Mouse (Mus musculus) testis, postnatal 10 days (tissue): ENCODE data around the gene Ccn5.

ENCODE experiments used
- DNase-seq: peaks from one replicate; pipeline ENCODE4 v3.0.0; 2021; ENCODE audit warnings: low spot score

Ccn5 gene

DNA sequence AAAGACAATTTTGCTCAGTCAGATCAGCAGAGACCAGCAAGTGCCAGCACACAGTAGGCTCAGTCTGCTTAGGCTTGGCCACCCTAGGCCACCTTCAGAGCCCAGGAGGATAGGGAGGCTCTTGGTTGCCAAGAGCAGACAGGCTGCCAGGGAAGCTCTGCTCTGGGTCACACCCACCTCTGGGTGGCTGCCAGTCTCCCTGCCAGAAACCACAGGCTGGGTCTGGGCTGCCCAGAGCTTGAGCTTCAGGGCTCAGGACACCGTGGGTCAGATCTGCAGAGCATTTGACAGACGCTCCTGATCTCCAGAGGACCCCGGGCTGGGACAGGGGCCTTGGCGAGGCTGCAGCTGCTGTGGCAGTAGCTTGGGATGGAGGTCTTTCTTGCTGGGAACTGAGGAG lies at the start of gene Ccn5:
TSS of gene Ccn5 (plus strand) at position 255 of the 400 bp plus-strand sequence.
- peak; percentile 83 for DNase-seq

DNA sequence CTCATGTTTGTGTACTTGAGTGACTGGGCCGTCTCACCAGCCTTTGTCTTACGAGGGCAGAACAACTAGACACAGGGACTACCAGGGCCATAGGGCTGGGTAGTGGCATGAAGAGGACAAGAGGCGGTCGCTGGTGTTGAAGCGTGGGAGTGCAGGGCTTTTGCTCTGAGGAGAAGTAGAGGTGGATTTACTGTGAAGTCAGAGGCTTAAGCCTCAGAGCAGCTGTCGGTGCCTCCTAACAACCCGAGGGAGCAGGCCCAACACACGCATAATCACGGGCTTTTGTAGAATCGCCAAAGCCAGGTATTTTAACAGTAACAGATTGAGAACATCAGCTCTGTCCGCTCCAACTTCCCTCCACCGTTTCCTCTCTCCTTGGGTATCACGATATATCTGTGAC lies 44.0 kb upstream of the Ccn5 start:
- DNase-seq, result no peak

DNA sequence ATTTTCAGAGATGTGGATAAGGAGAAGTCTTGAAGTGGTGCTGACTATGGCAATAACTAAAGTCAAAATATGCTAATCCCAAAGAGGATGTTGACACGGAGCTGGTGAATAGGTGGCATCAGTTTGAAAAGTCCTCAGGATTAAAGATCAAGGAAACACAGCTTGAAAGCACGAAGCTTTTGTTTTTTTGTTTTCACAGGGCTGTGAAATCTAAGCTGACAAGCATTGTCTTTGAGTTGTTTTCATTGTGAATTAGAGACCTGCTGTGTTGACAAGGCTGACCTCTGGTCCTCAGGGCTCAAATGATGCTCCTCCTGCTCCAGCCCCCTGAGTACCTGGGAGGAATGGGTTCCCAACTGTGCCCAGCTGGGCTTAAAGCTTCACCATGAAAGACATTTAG lies 43.6 kb upstream of the Ccn5 start:
- DNase-seq, result no peak

DNA sequence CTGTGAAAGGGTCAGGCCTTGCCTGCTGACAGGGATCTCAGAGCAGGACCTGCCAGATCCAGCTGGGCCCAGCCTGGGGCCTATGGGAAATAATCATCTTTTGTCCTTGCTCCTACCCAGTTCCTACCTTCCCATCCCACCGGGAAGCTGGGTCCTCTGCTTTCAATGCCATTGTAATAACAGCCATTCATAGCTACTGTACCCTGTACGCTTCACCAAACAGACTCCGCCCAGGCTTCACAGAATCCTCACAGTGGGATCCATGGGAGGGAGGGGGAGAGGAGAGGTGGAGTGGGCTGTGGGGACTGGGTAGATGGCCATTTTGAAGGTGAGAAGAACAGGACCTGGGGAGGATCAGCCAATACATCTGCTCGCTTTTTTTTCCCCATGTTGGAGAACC lies 41.8 kb upstream of the Ccn5 start:
- DNase-seq, result no peak

DNA sequence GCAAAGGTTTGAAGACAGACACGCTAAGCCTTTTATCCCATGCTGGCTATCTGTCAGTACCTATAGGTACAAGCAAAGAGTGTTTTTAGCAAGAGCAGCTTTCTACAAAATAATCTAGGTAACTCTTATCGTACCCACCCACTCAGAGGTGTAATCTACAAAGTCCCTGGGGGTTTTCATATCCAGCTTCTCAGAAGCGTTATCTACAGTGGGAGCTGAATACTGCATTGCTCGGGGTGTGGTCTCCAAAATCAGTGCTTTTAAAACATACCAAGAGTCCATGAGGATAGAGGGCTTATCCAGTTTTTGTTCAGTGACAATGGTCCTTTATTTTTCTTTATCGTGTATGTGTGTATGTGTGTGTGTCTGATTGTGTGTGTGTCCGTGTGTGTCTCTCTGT lies 37.3 kb upstream of the Ccn5 start:
- DNase-seq, result no peak

DNA sequence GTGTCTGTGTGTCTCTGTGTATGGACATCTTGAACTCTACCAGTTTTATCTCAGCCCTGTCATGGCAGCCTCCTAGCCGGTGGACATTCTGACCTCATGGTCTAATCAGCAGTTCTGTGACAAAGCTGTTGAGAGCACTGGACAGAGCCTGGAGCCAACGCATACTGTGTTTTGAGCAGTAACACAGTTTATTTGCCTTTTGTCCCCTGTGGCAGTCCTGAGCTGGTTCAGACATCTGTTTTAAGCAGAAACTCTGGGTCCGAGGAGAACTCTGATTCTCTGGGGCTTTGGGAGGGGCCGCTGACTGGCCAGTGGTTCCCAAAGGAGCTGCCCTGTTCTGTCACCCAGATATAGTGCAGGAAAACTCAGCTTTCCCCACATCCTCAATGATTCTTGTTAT lies 36.8 kb upstream of the Ccn5 start:
- no peak for DNase-seq

DNA sequence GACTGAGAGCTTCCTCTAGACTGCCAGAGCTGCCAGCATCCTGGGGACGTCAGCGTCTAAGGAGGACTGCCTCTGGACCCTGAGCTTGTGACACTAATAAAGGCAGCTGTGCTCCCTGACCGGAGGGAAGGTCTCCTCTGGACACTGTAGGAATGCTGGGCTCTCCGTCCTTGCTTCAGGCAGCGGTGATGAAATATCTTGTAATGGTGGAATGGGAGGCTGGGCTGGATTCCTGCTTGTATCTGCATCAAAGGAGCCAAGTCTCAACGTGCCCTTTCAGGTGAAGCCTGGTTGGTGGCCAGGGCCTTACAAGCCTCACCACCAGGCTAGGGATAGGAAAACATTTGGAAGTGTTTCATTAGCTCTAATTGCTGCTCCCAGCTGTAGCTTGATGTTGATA lies 33.6 kb upstream of the Ccn5 start:
- no peak for DNase-seq

DNA sequence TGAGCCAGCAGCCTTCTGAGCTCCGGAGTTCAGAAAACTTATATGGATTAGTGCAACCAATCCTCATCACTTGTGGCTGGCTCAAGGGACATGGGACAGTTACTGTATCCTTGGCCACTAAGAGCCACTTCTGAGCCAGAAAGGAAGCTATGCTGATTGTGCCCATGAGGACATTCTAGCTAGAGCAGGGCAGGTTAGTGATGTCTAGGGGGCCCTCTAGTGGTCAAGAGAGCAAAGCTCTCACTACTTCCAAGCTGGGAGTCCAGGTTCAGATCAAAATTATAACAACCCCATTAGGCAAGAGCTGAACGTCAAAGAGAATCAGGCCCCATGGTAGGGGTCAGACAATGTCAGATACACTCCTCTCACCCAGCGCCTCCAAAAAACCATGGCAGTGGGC lies 33.0 kb upstream of the Ccn5 start:
- no peak for DNase-seq

DNA sequence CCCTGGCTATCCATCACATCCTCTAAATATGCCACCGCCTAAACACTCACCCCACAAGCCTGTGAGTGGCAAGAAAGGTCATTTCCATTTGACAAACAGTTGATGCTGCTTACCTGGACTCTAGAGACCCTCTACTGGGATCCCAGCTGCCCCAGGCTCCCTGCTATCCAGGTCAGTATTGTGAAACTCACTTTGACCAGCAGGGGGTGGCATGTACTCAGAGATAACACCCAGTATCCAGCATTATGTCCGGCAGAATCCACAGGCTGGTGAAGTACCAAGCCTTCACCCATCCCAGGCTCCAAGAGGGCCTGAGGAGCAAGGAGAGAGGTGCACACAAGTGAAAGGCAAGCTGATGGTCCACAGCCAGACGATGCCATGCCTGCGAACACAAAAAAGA lies 32.2 kb upstream of the Ccn5 start:
- DNase-seq, result peak; percentile 81

DNA sequence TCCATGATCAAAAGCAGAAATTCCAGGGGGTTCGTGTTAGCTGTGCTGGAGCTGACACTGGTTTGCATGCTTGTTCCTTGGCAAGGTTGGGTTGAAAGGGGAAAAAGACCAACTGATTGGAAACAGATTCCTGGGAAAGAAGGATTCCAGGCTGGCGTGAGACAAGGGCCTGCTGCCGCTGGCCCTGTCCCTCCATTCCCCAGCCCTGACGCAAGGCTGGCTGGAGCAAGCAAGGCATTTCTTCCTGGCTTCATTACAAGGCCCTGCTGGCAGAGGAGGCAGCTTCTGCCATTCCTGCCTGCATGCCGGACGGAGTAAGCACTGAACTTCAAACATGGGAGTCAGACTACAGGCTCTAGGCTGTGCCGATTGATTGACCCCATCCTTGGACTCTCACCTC lies 22.2 kb upstream of the Ccn5 start:
- DNase-seq, result no peak

DNA sequence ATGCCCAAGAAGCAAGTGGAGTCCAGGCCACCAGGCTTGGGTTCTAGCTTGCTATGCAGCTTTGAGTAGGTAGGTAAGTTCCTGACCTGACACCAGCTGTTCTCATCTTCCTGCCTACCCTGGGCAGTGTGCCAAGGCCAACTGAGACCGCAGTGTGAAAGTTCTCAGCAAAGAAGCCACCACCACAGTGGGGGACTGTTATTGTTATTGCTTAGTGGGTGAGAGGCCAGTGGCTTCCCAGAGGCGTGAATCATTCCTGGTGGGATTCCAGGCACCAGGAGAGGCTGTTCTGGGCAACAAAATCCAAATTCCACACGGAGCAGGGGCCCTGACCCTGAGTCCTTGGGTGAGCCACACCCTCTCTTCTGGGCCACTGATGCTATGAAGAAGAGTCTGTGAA lies 19.8 kb upstream of the Ccn5 start:
- peak; percentile 69 for DNase-seq

DNA sequence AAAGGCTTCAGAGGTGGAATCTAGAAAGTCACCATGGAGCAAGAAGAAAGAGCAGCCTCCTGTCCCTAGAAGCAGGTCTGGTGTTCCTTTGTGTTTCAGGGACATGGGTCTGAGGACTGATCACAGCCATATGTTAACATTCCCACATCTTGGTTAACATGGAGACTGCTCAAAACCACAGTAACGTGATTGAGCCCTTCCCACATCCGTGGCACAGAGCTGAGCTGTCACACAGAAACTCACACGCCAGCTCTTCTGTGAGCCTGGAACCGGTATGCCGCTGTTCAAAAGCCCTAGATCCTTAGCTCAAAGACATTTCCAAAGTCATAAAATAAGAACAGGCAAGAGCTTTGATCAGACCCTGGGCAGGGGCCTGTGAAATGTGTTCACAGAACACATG lies 19.3 kb upstream of the Ccn5 start:
- DNase-seq, result no peak

DNA sequence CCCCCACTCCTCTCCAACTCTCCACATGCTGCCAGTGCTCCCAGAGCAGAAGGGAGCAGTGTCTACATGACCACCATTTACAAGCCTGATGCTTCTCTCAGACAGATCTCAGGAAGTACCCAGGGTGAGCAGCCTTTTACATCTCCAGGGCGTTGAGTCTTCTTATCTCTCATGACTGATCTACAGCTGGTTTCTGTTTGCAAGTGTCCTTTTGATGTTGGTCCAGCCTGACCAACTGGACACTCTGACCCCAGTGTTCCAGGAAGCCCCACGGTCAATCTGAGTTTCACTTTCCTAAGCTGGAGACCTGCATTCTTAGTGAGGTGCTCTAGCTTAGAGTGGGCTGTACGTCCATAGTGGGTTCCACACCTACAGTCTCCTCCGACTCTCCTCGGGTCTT lies 16.8 kb upstream of the Ccn5 start:
- no peak for DNase-seq

DNA sequence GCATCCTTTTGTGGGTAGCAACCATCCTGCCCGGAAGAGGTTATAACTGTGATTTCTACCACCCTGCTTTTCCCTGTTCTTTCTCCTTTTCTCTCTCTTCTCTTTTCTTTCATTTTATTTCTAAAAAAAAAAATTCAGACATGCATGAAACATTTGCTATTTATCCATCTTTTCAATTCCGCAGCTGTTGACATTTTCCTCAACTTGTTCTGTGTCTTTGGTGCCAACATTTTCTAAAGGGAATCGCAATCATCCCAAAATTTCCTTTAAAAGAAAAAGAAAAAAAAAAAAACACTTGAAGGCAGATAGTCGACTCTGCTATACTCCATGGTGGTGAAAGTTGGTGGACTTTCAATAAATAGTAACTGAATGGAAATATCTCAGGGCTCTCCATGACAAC lies 11.5 kb upstream of the Ccn5 start:
- no peak for DNase-seq

DNA sequence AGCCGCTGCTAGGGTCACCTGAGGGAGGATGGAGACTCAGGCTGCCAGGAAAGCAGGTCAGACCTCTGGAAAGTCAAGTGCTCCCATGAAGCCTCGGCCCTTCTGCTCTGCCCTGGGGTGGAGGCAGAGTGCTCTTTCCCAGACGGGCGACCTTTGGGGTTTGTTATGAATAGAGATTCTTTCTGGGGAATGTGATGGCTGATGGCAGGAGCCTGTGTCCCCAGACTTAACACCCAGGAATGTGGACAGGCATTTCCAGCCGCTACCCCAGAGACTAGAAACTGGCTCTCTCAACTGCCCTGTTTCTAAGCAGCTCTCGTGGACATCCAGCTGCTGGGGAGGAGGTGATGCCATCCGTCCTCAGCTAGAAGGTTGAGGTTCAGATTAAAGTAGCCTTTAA lies 11.0 kb upstream of the Ccn5 start:
- DNase-seq, result no peak

DNA sequence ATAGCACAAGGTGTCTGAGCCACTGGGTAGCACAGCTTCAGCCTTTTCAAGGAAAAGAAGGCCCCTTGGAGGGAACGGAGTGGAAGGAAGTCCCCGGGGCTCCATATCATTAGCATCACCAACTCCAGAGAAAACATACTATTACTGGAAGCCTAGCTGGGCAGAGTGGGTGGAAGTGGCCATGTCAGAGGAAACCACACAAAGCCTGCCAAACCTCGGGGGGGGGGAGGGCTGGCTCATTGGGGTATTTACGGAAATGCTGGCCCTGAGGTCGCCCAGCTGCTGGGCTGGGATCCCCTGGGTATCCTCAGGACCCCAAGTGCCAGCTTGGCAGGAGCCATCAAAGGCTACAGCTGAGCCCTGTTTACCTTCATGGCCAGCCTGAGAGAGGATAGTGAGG lies 7.6 kb upstream of the Ccn5 start:
- no peak for DNase-seq

DNA sequence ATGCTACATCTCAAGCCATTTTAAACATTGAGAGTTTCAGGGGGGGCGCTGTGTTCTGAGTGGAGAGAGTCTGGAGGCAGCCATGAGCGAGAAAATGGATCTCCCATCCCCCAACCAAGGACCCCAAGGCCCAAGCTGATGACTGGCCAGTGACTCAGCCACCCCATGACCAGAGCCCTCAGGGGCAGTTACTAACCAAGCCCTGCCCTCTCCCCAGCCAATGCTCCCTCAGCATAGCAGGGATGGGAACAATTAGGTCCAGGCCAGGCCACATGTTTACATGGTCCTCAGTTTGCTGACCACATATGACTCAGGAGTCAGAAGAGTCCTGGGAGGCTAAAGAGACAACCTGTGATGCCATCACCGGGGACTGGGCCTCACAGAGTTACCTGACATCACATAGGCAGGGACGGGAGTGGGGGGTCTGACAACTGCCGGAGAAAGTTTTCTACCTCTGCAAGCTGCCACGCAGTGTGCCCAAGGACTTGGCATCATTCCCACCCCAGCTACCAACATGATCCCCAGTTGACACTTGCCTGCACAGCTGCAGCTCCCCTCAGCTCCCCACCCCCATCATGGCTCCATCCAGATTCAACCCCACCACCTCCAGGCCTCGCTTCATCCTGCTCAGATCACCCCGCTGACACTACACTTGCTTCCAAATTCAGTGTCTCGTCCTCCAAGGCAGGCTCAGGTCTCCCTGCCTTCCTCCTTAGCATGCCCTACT lies 5.8 kb upstream of the Ccn5 start:
- no peak for DNase-seq

DNA sequence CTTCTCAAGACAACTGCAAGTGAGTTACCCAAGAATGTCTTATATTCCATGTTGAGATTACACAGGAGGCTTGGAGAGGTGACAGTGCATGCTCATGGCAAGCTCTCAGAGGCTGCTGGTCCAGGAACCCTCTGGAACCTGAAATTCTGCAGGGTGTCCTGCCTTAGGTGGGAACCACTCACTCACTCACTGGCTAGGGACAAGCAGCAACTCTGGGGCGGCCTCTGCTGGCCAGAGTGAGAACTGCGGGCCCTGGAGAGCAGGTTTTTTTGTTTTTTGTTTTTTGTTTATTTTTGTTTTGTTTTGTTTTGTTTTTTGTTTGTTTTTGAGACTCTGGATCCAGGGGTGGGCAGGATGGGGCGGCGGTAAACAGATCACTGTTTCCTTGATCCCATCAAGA lies 2.6 kb downstream of the Ccn5 start:
- peak; percentile 87 for DNase-seq

DNA sequence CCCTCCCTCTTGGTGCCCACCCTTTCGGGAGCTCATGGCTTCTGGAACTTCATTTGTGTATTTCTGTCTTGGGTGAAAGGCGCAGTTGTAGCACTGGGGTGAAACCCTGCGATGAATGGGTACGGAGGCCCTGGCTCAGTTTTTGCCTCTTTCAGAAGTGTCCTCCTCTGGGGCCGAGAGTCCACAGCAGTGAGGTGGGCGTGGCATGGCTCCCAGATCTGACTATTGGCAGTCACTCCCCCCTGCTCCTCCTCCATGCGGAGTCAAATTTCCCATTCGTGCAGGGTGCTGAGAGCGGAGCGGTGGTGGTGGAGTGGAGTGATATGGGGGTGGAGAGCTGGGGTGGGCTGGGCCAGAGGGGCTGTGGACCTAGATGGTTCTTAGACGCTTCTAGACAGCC lies 3.1 kb downstream of the Ccn5 start:
- peak; percentile 73 for DNase-seq

DNA sequence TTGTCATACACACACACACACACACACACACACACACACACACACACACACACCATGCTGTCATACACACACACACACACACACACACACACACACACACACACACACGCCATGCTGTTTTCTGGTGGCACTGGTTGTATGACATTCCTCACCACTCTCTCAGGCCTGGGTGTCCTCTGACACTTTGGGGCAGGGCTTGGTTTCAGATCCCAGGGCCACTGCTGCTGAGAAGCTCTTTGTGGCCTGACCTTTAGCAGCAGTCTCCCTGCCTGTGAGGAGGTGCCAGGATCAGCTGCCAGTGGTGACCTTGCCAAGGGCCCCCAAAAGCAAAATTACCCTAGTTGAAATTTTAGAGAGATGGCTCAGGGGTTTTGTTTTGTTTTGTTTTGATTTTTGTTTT lies 5.2 kb downstream of the Ccn5 start:
- no peak for DNase-seq

DNA sequence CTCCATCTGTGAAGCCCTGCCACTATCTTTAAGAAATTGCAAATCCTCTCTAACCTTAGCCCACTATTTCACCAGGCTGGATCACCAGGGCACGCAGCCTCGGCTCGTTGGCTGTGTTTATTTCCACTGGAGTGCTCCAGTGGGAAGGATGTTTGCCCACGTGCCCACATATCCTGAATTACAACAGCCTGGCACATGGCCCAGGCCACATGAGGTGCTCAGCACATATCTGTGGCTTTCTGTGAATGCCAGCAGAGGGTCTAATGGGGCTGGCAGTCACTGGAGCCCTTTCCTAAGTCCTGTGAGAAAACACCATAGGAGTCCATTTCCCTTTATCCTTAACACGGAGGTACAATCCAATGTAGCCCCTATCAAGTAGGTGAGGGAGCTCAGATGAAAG lies 5.8 kb downstream of the Ccn5 start:
- no peak for DNase-seq

DNA sequence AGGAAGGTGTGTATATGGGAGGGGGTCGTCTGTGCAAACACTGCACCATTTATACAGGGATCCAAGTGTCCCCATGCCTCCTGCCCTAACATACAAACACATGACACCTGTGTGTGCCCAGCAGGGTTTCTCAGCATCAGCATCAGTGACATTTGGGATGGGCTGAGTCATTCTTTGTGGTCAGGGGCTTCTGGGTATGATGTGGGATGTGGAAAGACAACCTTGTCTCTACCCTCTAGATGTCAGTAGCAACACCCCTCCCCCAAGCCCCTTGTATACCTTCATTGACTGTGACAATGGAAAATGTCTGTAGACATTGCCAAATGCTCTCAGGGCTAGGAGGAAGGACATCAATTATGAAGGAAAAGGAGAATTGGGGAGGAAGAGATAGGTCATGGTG lies 10.5 kb downstream of the Ccn5 start:
- no peak for DNase-seq

DNA sequence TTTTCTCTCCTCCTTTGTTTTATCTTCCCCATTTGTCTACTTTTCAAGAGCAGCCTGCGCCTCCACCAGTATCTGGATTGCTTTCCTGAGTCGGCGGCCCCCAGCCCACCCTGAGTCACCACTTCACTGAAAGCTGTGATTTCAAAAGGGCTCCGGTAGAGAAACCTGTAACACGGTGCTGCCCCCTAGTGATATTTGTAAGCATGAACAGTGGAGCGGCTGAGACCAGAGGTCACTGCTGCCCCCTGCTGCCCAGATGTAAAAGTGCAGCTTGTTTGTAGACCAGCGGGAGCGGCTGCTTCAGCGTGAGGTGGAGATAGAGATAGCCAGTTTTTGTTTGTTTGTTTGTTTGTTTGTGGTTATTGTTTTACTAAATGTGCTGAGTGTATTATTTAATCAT lies 17.4 kb downstream of the Ccn5 start:
- peak; percentile 89 for DNase-seq

DNA sequence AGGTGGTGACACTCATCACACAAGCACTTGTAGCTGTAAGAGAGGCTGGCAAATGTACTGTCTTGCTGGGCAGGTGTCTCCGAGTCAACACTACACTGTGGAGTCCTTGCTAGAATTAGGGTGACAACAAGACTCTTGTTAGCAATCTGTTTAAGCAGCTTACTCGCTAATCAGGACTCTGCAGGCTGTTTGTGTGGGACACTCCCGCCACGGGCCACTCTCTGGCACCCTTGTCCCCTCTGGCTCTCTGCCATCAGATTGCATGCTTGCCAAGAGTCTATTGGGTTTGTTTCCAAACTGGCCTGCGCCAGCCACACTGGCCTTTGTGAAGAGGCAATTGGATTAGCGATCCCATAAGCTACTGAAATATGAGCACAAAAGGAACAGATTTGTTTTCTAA lies 18.9 kb downstream of the Ccn5 start:
- DNase-seq, result peak; percentile 84

DNA sequence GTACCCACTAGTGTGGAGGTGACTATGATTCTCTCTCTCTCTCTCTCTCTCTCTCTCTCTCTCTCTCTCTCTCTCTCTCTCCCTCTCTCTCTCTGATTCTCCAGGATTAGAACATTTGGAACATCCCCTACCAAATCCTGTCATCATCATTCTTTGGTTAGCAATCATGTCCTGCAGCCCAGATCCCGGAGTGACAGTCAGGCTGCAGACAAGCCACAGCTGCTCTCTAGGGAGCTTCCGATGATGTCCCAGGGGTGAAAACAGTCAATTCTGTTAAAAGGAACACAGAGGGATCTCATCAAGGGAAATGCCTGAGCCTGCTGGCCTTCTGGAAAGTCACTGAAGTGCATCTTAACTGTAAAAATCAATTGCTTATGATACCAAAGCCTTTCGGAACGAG lies 21.4 kb downstream of the Ccn5 start:
- DNase-seq, result no peak
